9 mouse cellular contexts compared by ENCODE assay signal in genomic region chr17:87532762-87533161, GRCm38 (mm10).
A peak's percentile ranks its signal among the peaks of the same experiment; 100 is the strongest.
DNase-seq lines count a peak whose midpoint lies in the region; ATAC-seq lines count a peak whose summit lies in the region.
"Had no signal": no experiment of that assay in that cellular context is flagged by ENCODE, and none has a peak within 500 bp of the region (broad histone marks: within the 10 kb centered on the region; RNA-seq: fewer than 3 reads in every experiment).

No protein-coding gene starts in this region.

- no peaks in the 10 kb centered on the region for H3K36me3 ChIP-seq in heart, embryonic 13.5 days
- H3K36me3 ChIP-seq in forebrain, embryonic 14.5 days (ENCODE audit: control insufficient read depth, insufficient read depth, low read length), result no peaks in the 10 kb centered on the region
- H3K36me3 ChIP-seq in liver, embryonic 12.5 days, result no peaks in the 10 kb centered on the region

- H3K4me3 ChIP-seq in heart, embryonic 13.5 days, result peak overlapping the region; percentile 48
- H3K4me3 ChIP-seq in forebrain, embryonic 14.5 days (ENCODE audit: low read depth, low read length), result no peak overlapping the region
- H3K4me3 ChIP-seq in liver, embryonic 12.5 days, result peak overlapping the region; percentile 52; the same call in 1 of the 2 replicates

- no peaks in the 10 kb centered on the region for H3K9me3 ChIP-seq in heart, embryonic 13.5 days
- no peaks in the 10 kb centered on the region for H3K9me3 ChIP-seq in forebrain, embryonic 14.5 days (replicated peaks; ENCODE audit: control insufficient read depth, low read length)
- no peaks in the 10 kb centered on the region for H3K9me3 ChIP-seq in liver, embryonic 12.5 days (replicated peaks)

- intact Hi-C loops in heart, postnatal 10 days (cut with DNase I), result loop anchor here (2.0 kb wide), 1 partner anchor 218 kb away; no protein-coding TSS in a partner anchor

- H3K27ac ChIP-seq in heart, embryonic 13.5 days (replicated peaks), result peak overlapping the region; percentile 83
- no peak overlapping the region for H3K27ac ChIP-seq in forebrain, embryonic 14.5 days (ENCODE audit: low read depth, low read length)
- H3K27ac ChIP-seq in liver, embryonic 12.5 days, result no peak overlapping the region

- no peaks in the 10 kb centered on the region for H3K27me3 ChIP-seq in heart, embryonic 13.5 days (replicated peaks)
- no peaks in the 10 kb centered on the region for H3K27me3 ChIP-seq in forebrain, embryonic 14.5 days (replicated peaks; ENCODE audit: control insufficient read depth, insufficient read depth, low read length)
- no peaks in the 10 kb centered on the region; the same call in 1 of the 2 replicates for H3K27me3 ChIP-seq in liver, embryonic 12.5 days (replicated peaks)
- H3K27me3 ChIP-seq: CH12.LX had no signal

- H3K4me1 ChIP-seq in heart, embryonic 13.5 days, result peaks cover 41% of the 10 kb centered on the region
- peaks cover 11% of the 10 kb centered on the region for H3K4me1 ChIP-seq in forebrain, embryonic 14.5 days (ENCODE audit: control insufficient read depth, insufficient read depth, low read length)
- H3K4me1 ChIP-seq in liver, embryonic 12.5 days, result peaks cover 41% of the 10 kb centered on the region

- DNase-seq in heart, postnatal 10 days, result no peak
- peak; percentile 40 for DNase-seq in A20 (ENCODE audit: low read depth, low spot score)
- no peak for DNase-seq in forebrain, embryonic 14.5 days (ENCODE audit: low spot score)
- no peak for DNase-seq in adrenal gland, postnatal 10 days
- no peak for DNase-seq in urinary bladder, postnatal 36 days (ENCODE audit: low spot score in 2 of 2)
- no peak for DNase-seq in c-Kit-positive CD71-positive TER-119-positive erythroid progenitor cells, embryonic 14.5 days (ENCODE audit: low spot score)

- 29% methylated on average over 6 of the region's 6 CpGs for whole genome bisulfite sequencing in heart, embryonic 13.5 days
- 47% methylated on average over 6 of the region's 6 CpGs for WGBS in forebrain, embryonic 14.5 days
- 41% methylated on average over 6 of the region's 6 CpGs for WGBS in liver, embryonic 12.5 days (ENCODE audit: insufficient replicate concordance)

- H3K9ac ChIP-seq in heart, embryonic 13.5 days, result peak overlapping the region; percentile 75
- H3K9ac ChIP-seq in forebrain, embryonic 14.5 days (ENCODE audit: low read length), result no peak overlapping the region
- H3K9ac ChIP-seq in liver, embryonic 12.5 days, result no peak overlapping the region

- peak overlapping the region; percentile 74 for H3K4me2 ChIP-seq in heart, embryonic 13.5 days
- H3K4me2 ChIP-seq in forebrain, embryonic 14.5 days (ENCODE audit: low read length), result peak overlapping the region; percentile 64
- H3K4me2 ChIP-seq in liver, embryonic 12.5 days, result peak overlapping the region; percentile 79

- ATAC-seq in heart, embryonic 13.5 days (ENCODE audit: extremely low read depth, insufficient number of reproducible peaks, low FRiP score, low TSS enrichment), result no peak
- ATAC-seq in forebrain, embryonic 14.5 days, result no peak
- no peak for ATAC-seq in liver, embryonic 12.5 days
